Mouse (Mus musculus) kidney, embryonic 15.5 days (tissue): Measurements from ENCODE around the gene Kcnb1. TPM values are rescaled to one million over a fixed set of nuclear protein-coding genes. Genes with fewer than 3 reads are reported as not detected.

Experiments used
- ATAC-seq: fragments of 200-750 bp; cut with Nextera tagmentation; replicated peaks from 2 replicates; pipeline ENCODE4 v1.8.0; 2017; ENCODE audit warnings: moderate TSS enrichment; ENCODE audit not compliant: low FRiP score
- H3K27ac ChIP-seq: fragments of 300-500 bp; sonication (generic); 2 replicates; pipeline ENCODE4 v1.5.1; 2015; ENCODE audit warnings: mild to moderate bottlenecking, inconsistent platforms
- H3K27me3 ChIP-seq: fragments of 300-500 bp; sonication (generic); 2 replicates; pipeline ENCODE4 v1.6.1; 2015; ENCODE audit warnings: inconsistent platforms
- H3K36me3 ChIP-seq: fragments of 300-500 bp; sonication (generic); 2 replicates; pipeline ENCODE4 v1.6.1; 2015; ENCODE audit warnings: inconsistent platforms
- H3K4me1 ChIP-seq: fragments of 300-500 bp; sonication (generic); 2 replicates; pipeline ENCODE4 v1.6.1; 2015; ENCODE audit warnings: inconsistent platforms
- H3K4me2 ChIP-seq: fragments of 300-500 bp; sonication (generic); 2 replicates; pipeline ENCODE4 v1.6.1; 2015; ENCODE audit warnings: moderate library complexity, mild to moderate bottlenecking, inconsistent platforms
- H3K4me3 ChIP-seq: fragments of 300-500 bp; sonication (generic); replicated peaks from 2 replicates; pipeline ENCODE4 v1.5.1; 2015; ENCODE audit warnings: mild to moderate bottlenecking, inconsistent platforms
- H3K9ac ChIP-seq: fragments of 300-500 bp; sonication (generic); 2 replicates; pipeline ENCODE4 v1.6.1; 2015; ENCODE audit warnings: mild to moderate bottlenecking, inconsistent platforms
- H3K9me3 ChIP-seq: fragments of 300-500 bp; sonication (generic); replicated peaks from 2 replicates; pipeline ENCODE4 v1.6.1; 2016; ENCODE audit warnings: inconsistent platforms
- WGBS: fragments of 180-500 bp; shearing (Covaris S2); methylation state at CpG from one replicate; pipeline ENCODE4 v1.1.7; 2015; ENCODE audit warnings: mixed read lengths; 5-methylcytosine and 5-hydroxymethylcytosine counted together
- polyA plus RNA-seq: library from polyadenylated mRNA; unstranded; fragments of >200 nt; fragmentation: Nextera tagmentation; extraction: Ambion mirVana; gene quantifications from 2 replicates; pipeline ENCODE4 v1.2.1, GENCODE M21; 2015

Kcnb1 gene
- polyA plus RNA-seq: 0.95 and 1.9 TPM in 2 replicates

DNA sequence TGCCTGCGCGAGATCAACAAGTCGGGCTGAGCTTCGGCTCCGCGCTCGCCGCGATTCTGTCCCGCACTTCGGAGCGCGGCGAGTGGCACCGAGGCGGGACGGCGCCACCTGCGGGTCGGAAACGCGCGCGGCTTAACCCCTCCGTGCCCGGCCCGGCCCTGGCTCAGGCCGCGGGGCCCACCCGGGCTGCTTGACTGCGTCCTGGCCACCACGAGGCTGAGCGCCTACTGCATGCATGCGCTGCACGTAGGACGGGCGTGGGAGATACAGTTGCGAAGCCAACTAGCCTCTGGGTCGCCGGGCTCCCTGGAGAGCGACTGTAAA lies at the start of gene Kcnb1:
Gene Kcnb1, minus strand, starts transcription at position 80 of the 324 bp plus-strand sequence.
- ATAC-seq: peak; percentile 44
- Histone ChIP-seq H3K36me3 (no peaks in the 10 kb centered on the region), H3K27ac (peak within 1 kb of the TSS; percentile 41), H3K9me3 (no peaks in the 10 kb centered on the region), H3K4me1 (peaks cover 34% of the 10 kb centered on the region), H3K4me3 (peak within 1 kb of the TSS; percentile 58), H3K4me2 (peak within 1 kb of the TSS; percentile 90), H3K27me3 (peaks cover 50% of the 10 kb centered on the region), H3K9ac (peak within 1 kb of the TSS; percentile 33)
- 1% methylated on average over 31 of the region's 41 CpGs for WGBS

DNA sequence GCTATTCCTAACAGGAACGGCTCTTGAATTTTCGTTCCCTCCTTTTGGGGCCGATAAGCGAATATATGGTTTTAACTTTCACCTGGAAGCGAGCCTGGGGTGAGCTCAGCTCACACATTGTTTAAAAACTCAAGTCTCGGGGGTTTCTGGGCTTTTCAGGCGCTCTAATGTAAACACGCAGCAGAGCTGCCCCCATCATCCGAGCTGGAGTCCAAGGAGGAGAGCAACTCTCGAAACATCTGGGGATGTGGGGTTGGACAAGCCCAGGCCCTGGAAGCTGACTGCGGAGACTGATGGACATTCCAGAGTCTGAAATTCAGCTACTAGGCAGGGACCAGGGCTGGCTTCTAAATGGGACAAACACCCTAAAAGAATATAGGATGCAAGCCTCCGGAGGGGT lies 49.3 kb upstream of the Kcnb1 start:
- ATAC-seq: no peak
- WGBS: 16% methylated on average over 12 of the region's 12 CpGs
- Histone ChIP-seq H3K4me1 (peaks cover 34% of the 10 kb centered on the region), H3K9me3 (no peaks in the 10 kb centered on the region), H3K4me2 (peak overlapping the region; percentile 93), H3K27ac (no peak overlapping the region), H3K4me3 (peak overlapping the region; percentile 55), H3K27me3 (peaks cover 28% of the 10 kb centered on the region), H3K36me3 (no peaks in the 10 kb centered on the region), H3K9ac (peak overlapping the region; percentile 65; the same call in 1 of the 2 replicates)

DNA sequence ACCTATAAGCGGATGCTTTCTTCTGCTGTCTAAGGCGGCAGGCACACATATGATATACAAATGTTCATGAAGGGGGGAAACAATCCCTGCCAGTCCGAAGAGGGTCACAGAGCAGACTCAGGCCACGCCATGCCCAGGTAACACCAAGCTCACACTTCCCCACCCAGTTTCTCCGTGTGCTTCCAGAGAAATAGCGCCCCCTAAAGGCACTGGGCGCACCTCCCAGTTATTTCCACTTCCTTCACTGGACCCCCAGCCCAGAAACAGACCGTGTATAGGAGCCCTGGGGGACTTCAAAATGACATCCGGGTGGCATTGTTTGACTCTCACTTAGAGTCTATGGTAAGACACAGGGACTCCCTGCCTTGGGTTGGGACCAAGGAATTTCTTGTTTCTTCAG lies 47.3 kb upstream of the Kcnb1 start:
- 78% methylated on average over 9 of the region's 9 CpGs for WGBS
- no peak overlapping the region for H3K4me3 ChIP-seq
- no peaks in the 10 kb centered on the region for H3K9me3 ChIP-seq
- H3K27ac ChIP-seq: no peak overlapping the region
- H3K4me1 ChIP-seq: peaks cover 44% of the 10 kb centered on the region
- no peak for ATAC-seq
- H3K27me3 ChIP-seq: peaks cover 28% of the 10 kb centered on the region
- no peak overlapping the region for H3K9ac ChIP-seq
- H3K4me2 ChIP-seq: no peak overlapping the region
- H3K36me3 ChIP-seq: no peaks in the 10 kb centered on the region

DNA sequence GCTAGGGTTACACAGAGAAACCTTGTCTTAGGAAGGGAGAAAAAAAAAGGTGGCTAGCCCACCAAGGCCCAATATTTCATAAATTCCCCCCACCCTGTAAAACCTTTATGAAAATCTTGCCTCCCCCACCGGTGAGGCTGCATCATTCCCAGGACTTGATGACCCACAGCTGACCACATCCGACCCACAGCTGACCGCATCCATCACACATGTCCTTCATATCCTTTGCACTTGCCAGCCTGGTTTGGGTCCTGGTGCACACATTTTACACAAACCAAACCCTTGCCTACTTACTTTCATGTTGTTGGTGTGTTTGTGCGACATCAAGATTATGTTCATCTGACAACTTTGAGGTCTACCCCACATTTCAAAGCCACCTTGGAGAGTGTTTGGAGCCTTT lies 46.2 kb upstream of the Kcnb1 start:
- Histone ChIP-seq H3K27me3 (peaks cover 22% of the 10 kb centered on the region), H3K4me2 (no peak overlapping the region), H3K27ac (no peak overlapping the region), H3K4me1 (peaks cover 47% of the 10 kb centered on the region), H3K4me3 (no peak overlapping the region), H3K9ac (no peak overlapping the region), H3K9me3 (no peaks in the 10 kb centered on the region), H3K36me3 (no peaks in the 10 kb centered on the region)
- ATAC-seq: no peak
- WGBS: 98% methylated on average over 4 of the region's 4 CpGs

DNA sequence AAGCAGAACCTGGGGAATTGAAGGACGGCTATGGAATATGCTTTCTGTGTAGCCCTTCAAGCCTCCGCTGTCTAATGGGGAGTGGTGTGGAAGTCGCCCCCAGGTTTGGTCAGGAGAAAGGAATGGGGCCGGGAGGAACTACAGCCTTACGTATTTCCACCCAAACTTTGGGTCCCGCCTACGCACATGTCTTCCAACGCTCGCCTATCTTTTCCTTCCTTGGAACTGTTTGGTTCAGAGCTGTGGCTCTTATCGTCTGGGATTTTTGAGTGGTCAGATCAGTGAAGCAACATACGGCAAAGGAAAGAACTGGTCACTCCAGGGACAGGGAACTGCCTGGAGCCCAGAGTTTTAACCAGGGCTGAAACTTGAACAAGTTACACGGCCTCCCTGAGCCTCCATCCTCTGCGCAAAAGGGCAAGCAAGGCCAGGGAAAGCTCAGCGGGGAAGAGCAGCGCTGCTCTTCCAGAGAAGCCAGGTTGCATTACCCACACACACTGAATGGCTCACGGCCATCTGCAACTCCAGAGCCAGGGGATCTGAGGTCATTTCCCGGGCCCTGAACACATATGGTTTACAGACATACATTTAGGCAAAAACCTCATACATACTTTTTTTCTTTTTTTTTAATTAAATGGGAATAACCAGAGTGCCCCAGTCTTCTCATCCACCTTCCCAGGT lies 45.5 kb upstream of the Kcnb1 start:
- no peak overlapping the region for H3K9ac ChIP-seq
- no peaks in the 10 kb centered on the region for H3K9me3 ChIP-seq
- ATAC-seq: no peak
- peaks cover 43% of the 10 kb centered on the region for H3K4me1 ChIP-seq
- no peaks in the 10 kb centered on the region for H3K36me3 ChIP-seq
- no peak overlapping the region for H3K27ac ChIP-seq
- no peak overlapping the region for H3K4me2 ChIP-seq
- 65% methylated on average over 17 of the region's 17 CpGs for WGBS
- H3K4me3 ChIP-seq: no peak overlapping the region
- H3K27me3 ChIP-seq: peaks cover 22% of the 10 kb centered on the region

DNA sequence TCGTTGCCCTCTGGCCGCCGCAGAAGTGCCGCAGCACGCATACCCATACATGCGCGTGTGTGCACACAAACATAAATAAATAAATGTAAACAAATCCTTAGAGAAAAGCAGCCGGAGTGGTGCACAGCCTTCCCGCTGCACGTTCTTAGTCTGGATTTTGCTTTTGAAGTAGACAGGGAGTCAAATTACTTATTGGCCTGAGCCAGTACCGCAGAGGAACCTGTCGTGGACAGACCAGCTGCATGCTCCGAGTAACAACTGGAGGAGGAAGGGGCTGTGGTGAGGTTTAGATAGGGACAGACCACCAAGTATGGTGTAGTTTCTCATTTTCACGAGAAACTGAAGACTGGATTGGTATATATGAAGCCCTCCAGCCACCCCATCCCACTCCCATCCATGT lies 43.8 kb upstream of the Kcnb1 start:
- no peaks in the 10 kb centered on the region; the same call in 1 of the 2 replicates for H3K9me3 ChIP-seq
- H3K27ac ChIP-seq: no peak overlapping the region
- no peak for ATAC-seq
- peaks cover 33% of the 10 kb centered on the region for H3K4me1 ChIP-seq
- H3K9ac ChIP-seq: no peak overlapping the region
- H3K36me3 ChIP-seq: no peaks in the 10 kb centered on the region
- H3K27me3 ChIP-seq: peaks cover 12% of the 10 kb centered on the region
- 23% methylated on average over 14 of the region's 14 CpGs for WGBS
- no peak overlapping the region for H3K4me3 ChIP-seq
- H3K4me2 ChIP-seq: peak overlapping the region; percentile 37; the same call in 1 of the 2 replicates

DNA sequence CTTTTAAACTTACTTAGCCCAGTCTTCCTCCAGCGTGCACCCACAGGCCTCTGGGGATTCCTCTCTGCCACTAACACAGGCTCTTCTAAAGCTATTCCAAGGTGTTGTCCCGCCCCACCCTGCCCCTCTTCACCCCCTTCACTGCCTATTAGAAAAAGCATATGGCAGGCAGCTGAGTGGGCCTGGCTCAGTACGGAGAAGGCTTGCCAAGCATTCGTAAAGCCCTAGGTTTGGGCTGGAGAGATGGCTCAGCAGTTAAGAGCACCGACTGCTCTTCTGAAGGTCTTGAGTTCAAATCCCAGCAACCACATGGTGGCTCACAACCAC lies 43.0 kb upstream of the Kcnb1 start:
- no peak for ATAC-seq
- Histone ChIP-seq H3K4me2 (no peak overlapping the region), H3K4me3 (no peak overlapping the region), H3K9ac (no peak overlapping the region), H3K4me1 (peaks cover 30% of the 10 kb centered on the region), H3K27ac (no peak overlapping the region), H3K36me3 (no peaks in the 10 kb centered on the region), H3K9me3 (no peaks in the 10 kb centered on the region; the same call in 1 of the 2 replicates), H3K27me3 (peaks cover 5% of the 10 kb centered on the region; the same call in 1 of the 2 replicates)
- WGBS: 75% methylated on average over 5 of the region's 5 CpGs

DNA sequence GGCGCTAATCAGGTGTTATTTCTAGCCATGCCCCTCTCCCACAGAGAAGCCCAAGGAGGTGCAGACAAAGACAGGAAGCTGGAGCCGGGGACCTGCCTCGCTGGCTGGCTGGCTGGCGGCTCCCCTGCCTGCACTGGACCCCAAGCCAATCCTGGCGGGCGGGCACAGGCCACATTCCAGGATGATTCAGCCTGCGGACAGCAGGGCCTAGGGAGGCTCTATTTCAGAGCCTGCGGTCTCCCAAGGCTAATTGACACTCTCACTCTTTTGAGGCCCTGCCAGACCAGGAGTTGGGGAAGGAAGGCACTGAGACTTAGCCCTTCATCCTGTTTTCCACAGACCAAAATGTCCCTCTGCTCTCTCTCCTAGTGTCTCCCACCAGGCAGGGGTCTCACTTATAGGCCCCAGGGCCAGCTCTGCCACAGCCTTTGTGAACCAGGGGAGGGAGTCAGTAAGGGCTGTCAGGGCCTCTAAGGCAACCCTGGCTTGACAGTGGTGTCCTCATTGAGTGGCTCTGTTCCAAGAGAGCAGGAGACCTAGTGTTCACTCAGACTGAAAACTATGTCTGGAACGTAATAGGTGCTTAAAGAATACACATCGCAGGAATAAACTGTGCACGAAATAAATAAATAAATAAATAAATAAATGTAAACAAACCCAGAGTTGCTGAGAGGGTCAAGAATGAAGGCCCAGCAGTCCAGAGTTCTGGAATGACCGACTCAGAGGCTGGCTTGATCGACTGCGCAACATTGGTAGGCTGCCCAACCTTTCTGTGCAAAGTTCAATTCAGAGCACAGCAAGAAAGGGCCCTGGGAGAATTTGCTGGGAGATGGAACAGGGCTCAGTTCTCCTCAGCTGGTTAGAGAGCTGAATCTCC lies 42.4 kb upstream of the Kcnb1 start:
- Histone ChIP-seq H3K27ac (no peak overlapping the region), H3K4me1 (peaks cover 30% of the 10 kb centered on the region), H3K36me3 (no peaks in the 10 kb centered on the region), H3K27me3 (peaks cover 3% of the 10 kb centered on the region; the same call in 1 of the 2 replicates), H3K9me3 (no peaks in the 10 kb centered on the region; the same call in 1 of the 2 replicates), H3K4me3 (no peak overlapping the region), H3K4me2 (no peak overlapping the region), H3K9ac (no peak overlapping the region)
- no peak for ATAC-seq
- 52% methylated on average over 14 of the region's 14 CpGs for WGBS

DNA sequence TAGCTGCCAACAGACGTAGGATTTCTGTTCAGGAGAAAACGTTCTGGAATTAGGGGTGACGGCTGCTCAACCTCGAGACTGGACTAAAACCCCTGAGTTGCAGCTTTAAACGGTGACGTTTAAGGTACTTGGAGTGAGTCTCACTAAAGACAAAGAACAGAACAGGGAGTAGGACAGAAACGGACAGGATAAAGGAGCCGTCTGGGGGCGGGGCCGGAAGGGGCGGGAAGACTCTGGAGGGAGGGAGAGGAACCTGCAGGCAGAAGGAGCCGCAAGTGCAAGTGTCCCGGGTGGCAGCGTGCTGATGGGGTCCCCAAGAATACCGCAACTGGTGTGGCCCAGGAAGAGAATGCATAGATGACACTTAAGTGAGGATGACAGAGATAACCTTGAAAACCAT lies 40.6 kb upstream of the Kcnb1 start:
- H3K27me3 ChIP-seq: peaks cover 3% of the 10 kb centered on the region; the same call in 1 of the 2 replicates
- peak overlapping the region; percentile 41 for H3K4me2 ChIP-seq
- no peaks in the 10 kb centered on the region; the same call in 1 of the 2 replicates for H3K9me3 ChIP-seq
- peaks cover 29% of the 10 kb centered on the region for H3K4me1 ChIP-seq
- no peaks in the 10 kb centered on the region for H3K36me3 ChIP-seq
- WGBS: 22% methylated on average over 15 of the region's 15 CpGs
- H3K9ac ChIP-seq: no peak overlapping the region
- H3K4me3 ChIP-seq: peak overlapping the region; percentile 10
- ATAC-seq: no peak
- H3K27ac ChIP-seq: no peak overlapping the region

DNA sequence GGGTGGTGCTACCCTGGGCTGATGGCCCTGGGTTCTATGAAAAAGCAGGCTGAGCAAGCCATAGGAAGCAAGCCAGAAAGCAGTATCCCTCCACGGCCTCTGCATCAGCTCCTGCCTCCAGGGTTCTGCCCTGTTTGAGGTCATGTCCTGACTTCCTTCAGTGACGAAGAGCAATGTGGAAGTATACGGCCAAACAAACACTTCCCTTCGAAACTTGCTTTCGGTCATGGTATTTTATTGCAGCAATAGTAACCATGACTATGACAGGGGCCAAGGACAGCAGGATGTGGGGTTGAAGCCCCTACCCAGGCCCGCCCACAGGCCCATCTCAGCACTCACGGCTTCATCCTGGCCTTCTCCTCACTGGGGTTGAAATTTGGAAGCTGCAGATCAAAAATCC lies 35.0 kb upstream of the Kcnb1 start:
- ATAC-seq: no peak
- H3K9me3 ChIP-seq: no peaks in the 10 kb centered on the region
- no peak overlapping the region for H3K4me3 ChIP-seq
- H3K27me3 ChIP-seq: no peaks in the 10 kb centered on the region
- H3K36me3 ChIP-seq: no peaks in the 10 kb centered on the region
- no peaks in the 10 kb centered on the region for H3K4me1 ChIP-seq
- H3K9ac ChIP-seq: no peak overlapping the region
- no peak overlapping the region for H3K4me2 ChIP-seq
- no peak overlapping the region for H3K27ac ChIP-seq
- WGBS: 69% methylated on average over 7 of the region's 7 CpGs

DNA sequence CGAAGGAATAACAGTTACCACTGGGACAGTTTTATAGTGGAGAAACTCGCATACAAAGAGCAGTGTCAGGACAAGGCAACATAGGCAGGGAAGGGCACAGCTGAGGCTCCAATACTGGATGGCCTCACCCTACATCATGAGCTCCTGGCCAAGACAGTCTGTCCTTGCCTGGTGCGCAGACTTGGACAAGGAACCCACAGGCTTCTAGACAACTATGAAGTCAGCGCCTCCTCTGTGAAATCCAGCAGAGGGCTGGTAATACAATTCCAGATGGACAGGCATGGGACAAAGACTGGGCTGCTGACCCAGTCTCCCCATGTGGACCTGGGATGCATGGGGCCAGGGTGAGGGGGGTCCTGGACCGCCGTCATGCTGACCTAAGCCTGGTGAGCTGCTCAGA lies 34.2 kb upstream of the Kcnb1 start:
- H3K4me1 ChIP-seq: peaks cover under 1% of the 10 kb centered on the region; the same call in 1 of the 2 replicates
- 92% methylated on average over 6 of the region's 6 CpGs for WGBS
- no peak overlapping the region for H3K4me2 ChIP-seq
- H3K27ac ChIP-seq: no peak overlapping the region
- no peaks in the 10 kb centered on the region for H3K27me3 ChIP-seq
- H3K9ac ChIP-seq: no peak overlapping the region
- no peak overlapping the region for H3K4me3 ChIP-seq
- no peak for ATAC-seq
- no peaks in the 10 kb centered on the region for H3K9me3 ChIP-seq
- H3K36me3 ChIP-seq: no peaks in the 10 kb centered on the region

DNA sequence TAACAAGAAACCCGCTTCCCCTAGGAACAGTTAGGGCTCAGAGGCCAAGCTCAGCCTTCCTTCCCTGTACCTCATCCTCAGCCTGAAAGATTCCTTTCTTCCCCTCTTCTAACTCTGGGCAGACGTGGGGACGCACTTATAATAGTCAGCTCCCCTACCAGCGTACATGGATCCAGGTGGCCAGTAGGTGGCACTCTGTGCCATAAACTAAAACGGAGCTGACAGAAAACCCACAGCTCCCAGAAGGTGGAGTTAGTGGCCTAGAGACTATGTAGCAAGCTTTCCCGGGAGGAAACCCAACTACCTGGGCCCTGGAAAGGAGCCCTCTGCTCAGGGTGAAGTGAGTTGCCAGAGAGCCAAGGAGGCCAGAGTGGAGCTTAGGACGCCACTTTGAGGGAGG lies 32.2 kb upstream of the Kcnb1 start:
- peak; percentile 60; the same call in 1 of the 2 replicates for ATAC-seq
- no peak overlapping the region for H3K4me2 ChIP-seq
- 30% methylated on average over 7 of the region's 7 CpGs for WGBS

More for the DNA sequence above, 32.2 kb upstream of the Kcnb1 start:
- H3K4me1 ChIP-seq: peaks cover 3% of the 10 kb centered on the region; the same call in 1 of the 2 replicates
- H3K27me3 ChIP-seq: no peaks in the 10 kb centered on the region
- H3K9me3 ChIP-seq: no peaks in the 10 kb centered on the region
- H3K9ac ChIP-seq: no peak overlapping the region
- no peaks in the 10 kb centered on the region for H3K36me3 ChIP-seq
- H3K27ac ChIP-seq: no peak overlapping the region
- no peak overlapping the region for H3K4me3 ChIP-seq
